Mouse (Mus musculus) forebrain, embryonic 12.5 days (tissue): Measurements from ENCODE around the gene Cnot10. TPM values are rescaled to one million over a fixed set of nuclear protein-coding genes. Genes with fewer than 3 reads are reported as not detected.

Experiments used
- ATAC-seq: fragments of 200-750 bp; cut with Nextera tagmentation; 2 replicates; pipeline ENCODE4 v1.8.0; 2017; ENCODE audit warnings: moderate TSS enrichment; ENCODE audit not compliant: low FRiP score
- H3K27ac ChIP-seq: fragments of 300-500 bp; sonication (generic); 2 replicates; pipeline ENCODE4 v1.5.1; 2016; ENCODE audit warnings: mild to moderate bottlenecking
- H3K27me3 ChIP-seq: fragments of 300-500 bp; sonication (generic); 2 replicates; pipeline ENCODE4 v1.6.1; 2016; ENCODE audit warnings: mild to moderate bottlenecking
- H3K36me3 ChIP-seq: fragments of 300-500 bp; sonication (generic); replicated peaks from 2 replicates; pipeline ENCODE4 v1.6.1; 2016; ENCODE audit warnings: mild to moderate bottlenecking
- H3K4me1 ChIP-seq: fragments of 300-500 bp; sonication (generic); 2 replicates; pipeline ENCODE4 v1.6.1; 2016
- H3K4me2 ChIP-seq: fragments of 300-500 bp; sonication (generic); 2 replicates; pipeline ENCODE4 v1.6.1; 2016; ENCODE audit warnings: mild to moderate bottlenecking, moderate library complexity
- H3K4me3 ChIP-seq: fragments of 300-500 bp; sonication (generic); replicated peaks from 2 replicates; pipeline ENCODE4 v1.5.1; 2016; ENCODE audit warnings: mild to moderate bottlenecking
- H3K9ac ChIP-seq: fragments of 300-500 bp; sonication (generic); 2 replicates; pipeline ENCODE4 v1.6.1; 2016; ENCODE audit warnings: mild to moderate bottlenecking
- H3K9me3 ChIP-seq: fragments of 300-500 bp; sonication (generic); 2 replicates; pipeline ENCODE4 v1.6.1; 2016
- WGBS: fragments of 180-500 bp; shearing (Covaris S2); methylation state at CpG from one replicate; pipeline ENCODE4 v1.1.7; 2016; 5-methylcytosine and 5-hydroxymethylcytosine counted together
- polyA plus RNA-seq: library from polyadenylated mRNA; unstranded; fragments of >200 nt; fragmentation: Nextera tagmentation; extraction: Ambion mirVana; gene quantifications from 2 replicates; pipeline ENCODE4 v1.2.1, GENCODE M21; 2016

Cnot10 gene
- polyA plus RNA-seq, 1 experiment from 2014 or later = 70.6 TPM

- Histone ChIP-seq H3K9me3 (no peaks in the 10 kb centered on the region), H3K4me2 (no peak overlapping the region), H3K4me3 (no peak overlapping the region), H3K27me3 (peaks cover 26% of the 10 kb centered on the region), H3K27ac (no peak overlapping the region), H3K4me1 (no peaks in the 10 kb centered on the region), H3K9ac (no peak overlapping the region), H3K36me3 (no peaks in the 10 kb centered on the region)
- no peak for ATAC-seq
- 83% methylated on average over 28 of the region's 28 CpGs for WGBS
Measured at GRCm38 (mm10) chr9:114647506-114648432, 7.8 kb upstream of the Cnot10 start.

GRCm38 (mm10) chr9:114646556-114647505 is 6.8 kb upstream of the Cnot10 start:
- no peak overlapping the region for H3K9ac ChIP-seq
- no peak overlapping the region for H3K27ac ChIP-seq
- no peaks in the 10 kb centered on the region for H3K9me3 ChIP-seq
- H3K4me3 ChIP-seq = no peak overlapping the region
- H3K4me2 ChIP-seq = no peak overlapping the region
- peaks cover 27% of the 10 kb centered on the region for H3K27me3 ChIP-seq
- whole genome bisulfite sequencing = 90% methylated on average over 12 of the region's 12 CpGs
- H3K4me1 ChIP-seq = no peaks in the 10 kb centered on the region
- no peaks in the 10 kb centered on the region for H3K36me3 ChIP-seq
- no peak for ATAC-seq

GRCm38 (mm10) chr9:114639186-114639748 is 717 bp downstream of the Cnot10 start:
- H3K36me3 ChIP-seq = peaks cover 8% of the 10 kb centered on the region; the same call in 1 of the 2 replicates
- H3K27me3 ChIP-seq = peaks cover 16% of the 10 kb centered on the region
- H3K4me1 ChIP-seq = peaks cover 20% of the 10 kb centered on the region
- H3K27ac ChIP-seq = peak overlapping the region; percentile 83
- peak overlapping the region; percentile 89 for H3K4me3 ChIP-seq
- peak overlapping the region; percentile 79 for H3K9ac ChIP-seq
- ATAC-seq = no peak
- H3K9me3 ChIP-seq = no peaks in the 10 kb centered on the region
- peak overlapping the region; percentile 91 for H3K4me2 ChIP-seq
- 15% methylated on average over 18 of the region's 18 CpGs for WGBS

GRCm38 (mm10) chr9:114636751-114637150 is 3.2 kb downstream of the Cnot10 start:
- Histone ChIP-seq H3K9ac (no peak overlapping the region), H3K27ac (no peak overlapping the region), H3K4me2 (no peak overlapping the region), H3K9me3 (no peaks in the 10 kb centered on the region), H3K4me1 (peaks cover 20% of the 10 kb centered on the region), H3K4me3 (no peak overlapping the region), H3K27me3 (no peaks in the 10 kb centered on the region), H3K36me3 (peaks cover 12% of the 10 kb centered on the region; the same call in 1 of the 2 replicates)
- no peak for ATAC-seq
- WGBS = 75% methylated on average over 3 of the region's 3 CpGs

GRCm38 (mm10) chr9:114636150-114636549 is 3.8 kb downstream of the Cnot10 start:
- H3K36me3 ChIP-seq = peaks cover 15% of the 10 kb centered on the region
- ATAC-seq = no peak

GRCm38 (mm10) chr9:114632331-114632730 is 7.7 kb downstream of the Cnot10 start:
- ATAC-seq = no peak
- Histone ChIP-seq H3K4me3 (no peak overlapping the region), H3K9ac (no peak overlapping the region), H3K4me1 (peaks cover 4% of the 10 kb centered on the region; the same call in 1 of the 2 replicates), H3K27me3 (no peaks in the 10 kb centered on the region), H3K4me2 (no peak overlapping the region), H3K27ac (no peak overlapping the region), H3K36me3 (peaks cover 44% of the 10 kb centered on the region), H3K9me3 (no peaks in the 10 kb centered on the region)
- 80% methylated on average over 4 of the region's 4 CpGs for WGBS

More at GRCm38 (mm10) chr9:114636150-114636549, 3.8 kb downstream of the Cnot10 start:
- H3K27me3 ChIP-seq = no peaks in the 10 kb centered on the region
- H3K4me3 ChIP-seq = no peak overlapping the region
- no peak overlapping the region for H3K4me2 ChIP-seq
- H3K9ac ChIP-seq = no peak overlapping the region
- no peak overlapping the region for H3K27ac ChIP-seq
- 91% methylated on average over 4 of the region's 4 CpGs for WGBS
- peaks cover 20% of the 10 kb centered on the region for H3K4me1 ChIP-seq
- H3K9me3 ChIP-seq = no peaks in the 10 kb centered on the region

GRCm38 (mm10) chr9:114626726-114627125 is 13.3 kb downstream of the Cnot10 start:
- Histone ChIP-seq H3K36me3 (peaks cover 82% of the 10 kb centered on the region), H3K27ac (no peak overlapping the region), H3K9ac (no peak overlapping the region), H3K4me3 (no peak overlapping the region), H3K4me2 (no peak overlapping the region), H3K4me1 (no peaks in the 10 kb centered on the region), H3K9me3 (no peaks in the 10 kb centered on the region), H3K27me3 (no peaks in the 10 kb centered on the region)
- 86% methylated on average over 4 of the region's 4 CpGs for WGBS
- no peak for ATAC-seq

GRCm38 (mm10) chr9:114624178-114624577 is 15.8 kb downstream of the Cnot10 start:
- no peak for ATAC-seq
- Histone ChIP-seq H3K9me3 (no peaks in the 10 kb centered on the region), H3K4me2 (no peak overlapping the region), H3K4me1 (no peaks in the 10 kb centered on the region), H3K27ac (no peak overlapping the region), H3K36me3 (peaks cover 79% of the 10 kb centered on the region), H3K9ac (no peak overlapping the region), H3K4me3 (no peak overlapping the region), H3K27me3 (no peaks in the 10 kb centered on the region)
- 96% methylated on average over 6 of the region's 6 CpGs for WGBS

- 94% methylated on average over 5 of the region's 5 CpGs for WGBS
- no peaks in the 10 kb centered on the region for H3K4me1 ChIP-seq
- no peak for ATAC-seq
- no peak overlapping the region for H3K9ac ChIP-seq
- no peak overlapping the region for H3K27ac ChIP-seq
- H3K27me3 ChIP-seq = no peaks in the 10 kb centered on the region
- H3K36me3 ChIP-seq = peaks cover 68% of the 10 kb centered on the region
- H3K4me2 ChIP-seq = no peak overlapping the region
- no peak overlapping the region for H3K4me3 ChIP-seq
- H3K9me3 ChIP-seq = no peaks in the 10 kb centered on the region
Measured at GRCm38 (mm10) chr9:114621149-114621548, 18.8 kb downstream of the Cnot10 start.

- 87% methylated on average over 9 of the region's 9 CpGs for WGBS
- H3K4me1 ChIP-seq = no peaks in the 10 kb centered on the region
- no peak overlapping the region for H3K4me2 ChIP-seq
- H3K9ac ChIP-seq = no peak overlapping the region
- no peak overlapping the region for H3K27ac ChIP-seq
- no peak for ATAC-seq
- H3K9me3 ChIP-seq = no peaks in the 10 kb centered on the region
- H3K36me3 ChIP-seq = peaks cover 72% of the 10 kb centered on the region
- no peaks in the 10 kb centered on the region for H3K27me3 ChIP-seq
- H3K4me3 ChIP-seq = no peak overlapping the region
Measured at GRCm38 (mm10) chr9:114614176-114614953, 25.6 kb downstream of the Cnot10 start.

GRCm38 (mm10) chr9:114613026-114613425 is 27.0 kb downstream of the Cnot10 start:
- WGBS = 95% methylated on average over 4 of the region's 4 CpGs
- Histone ChIP-seq H3K4me1 (no peaks in the 10 kb centered on the region), H3K4me2 (no peak overlapping the region), H3K9ac (no peak overlapping the region), H3K4me3 (no peak overlapping the region), H3K9me3 (no peaks in the 10 kb centered on the region), H3K27me3 (no peaks in the 10 kb centered on the region), H3K36me3 (peaks cover 76% of the 10 kb centered on the region), H3K27ac (no peak overlapping the region)
- ATAC-seq = no peak
